Mouse (Mus musculus) lung, postnatal 4 days (tissue): ENCODE data around the gene Bbs9.
A peak's percentile ranks its signal among the peaks of the same experiment; 100 is the strongest.

Experiments
- DNase-seq, 2 experiments: peaks; one replicate each; pipeline ENCODE4 v3.0.0; 2021

Bbs9 gene

GRCm38 (mm10) chr9:22640683-22641431 lies 165.3 kb downstream of the Bbs9 start:
- peak in 1 of 2 experiments; percentile 22 for DNase-seq

- no peak for DNase-seq
Observed at GRCm38 (mm10) chr9:22645844-22646390, 170.4 kb downstream of the Bbs9 start.

GRCm38 (mm10) chr9:22646461-22646860 lies 170.9 kb downstream of the Bbs9 start:
- no peak for DNase-seq

GRCm38 (mm10) chr9:22648163-22648562 lies 172.6 kb downstream of the Bbs9 start:
- DNase-seq: no peak

GRCm38 (mm10) chr9:22649606-22650005 lies 174.1 kb downstream of the Bbs9 start:
- DNase-seq: peak in 1 of 2 experiments; percentile 26

GRCm38 (mm10) chr9:22650781-22651180 lies 175.3 kb downstream of the Bbs9 start:
- DNase-seq: no peak

GRCm38 (mm10) chr9:22651619-22652018 lies 176.1 kb downstream of the Bbs9 start:
- no peak for DNase-seq

GRCm38 (mm10) chr9:22654726-22655393 lies 179.3 kb downstream of the Bbs9 start:
- DNase-seq: no peak

- no peak for DNase-seq
Observed at GRCm38 (mm10) chr9:22657216-22657615, 181.7 kb downstream of the Bbs9 start.

GRCm38 (mm10) chr9:22665155-22665554 lies 189.6 kb downstream of the Bbs9 start:
- no peak for DNase-seq

- DNase-seq: no peak
Observed at GRCm38 (mm10) chr9:22672937-22673336, 197.4 kb downstream of the Bbs9 start.

GRCm38 (mm10) chr9:22677132-22677829 lies 201.8 kb downstream of the Bbs9 start:
- no peak for DNase-seq

GRCm38 (mm10) chr9:22677997-22678396 lies 202.5 kb downstream of the Bbs9 start:
- DNase-seq: no peak

GRCm38 (mm10) chr9:22678496-22678895 lies 203.0 kb downstream of the Bbs9 start:
- DNase-seq: no peak

- no peak for DNase-seq
Observed at GRCm38 (mm10) chr9:22679485-22679884, 204.0 kb downstream of the Bbs9 start.

- no peak for DNase-seq
Observed at GRCm38 (mm10) chr9:22680031-22680430, 204.5 kb downstream of the Bbs9 start.

- DNase-seq: no peak
Observed at GRCm38 (mm10) chr9:22680484-22680883, 205.0 kb downstream of the Bbs9 start.

- DNase-seq: no peak
Observed at GRCm38 (mm10) chr9:22683786-22684185, 208.3 kb downstream of the Bbs9 start.

- DNase-seq: no peak
Observed at GRCm38 (mm10) chr9:22686765-22687472, 211.4 kb downstream of the Bbs9 start.

GRCm38 (mm10) chr9:22690234-22690633 lies 214.7 kb downstream of the Bbs9 start:
- DNase-seq: no peak

GRCm38 (mm10) chr9:22695392-22695791 lies 219.9 kb downstream of the Bbs9 start:
- no peak for DNase-seq

- DNase-seq: no peak
Observed at GRCm38 (mm10) chr9:22696809-22697374, 221.4 kb downstream of the Bbs9 start.
